Mouse (Mus musculus): ENCODE results near the gene Csmd2.

DNA sequence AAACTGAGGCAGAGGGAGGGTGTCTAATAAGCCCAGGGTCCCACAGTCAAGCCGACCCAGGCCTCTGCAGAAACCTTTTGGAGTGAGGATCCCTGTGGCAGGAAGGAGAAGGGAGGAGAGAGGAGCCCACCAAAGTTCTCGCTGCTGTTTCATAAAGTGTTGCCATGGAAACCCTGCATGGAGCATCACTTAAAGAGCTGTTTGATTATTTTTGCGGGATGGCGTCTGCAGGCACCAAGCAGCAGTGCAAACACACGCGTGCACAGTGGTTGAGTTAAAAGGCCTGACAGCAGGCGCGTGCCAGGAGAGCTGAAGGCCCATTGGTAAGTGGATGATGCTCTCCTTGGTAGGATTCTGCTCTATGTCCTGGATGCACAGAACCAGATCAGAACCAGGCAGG, 191.3 kb downstream of the Csmd2 start:
- TF ChIP-seq POLR2A (IDR thresholded peaks at IDR 0.05; ENCODE audit: low read depth, low read length) (no peak), CTCF (IDR thresholded peaks at IDR 0.05; ENCODE audit: extremely low read depth, insufficient read depth, insufficient read length, insufficient replicate concordance) (no peak)

Data from spleen, adult 2 months (tissue).